Mouse (Mus musculus) CD8-positive naive resting alpha-beta T cell, adult 2 months (primary cell): ENCODE data around the gene Csrnp1.

Source experiments
- DNase-seq, 2 experiments: peaks; one replicate each; pipeline ENCODE4 v3.0.0; 2022; ENCODE audit warnings: low read depth in 2 of 2, low spot score in 2 of 2

The Csrnp1 gene

GRCm38 (mm10) chr9:119978811-119979441 is 5.5 kb downstream of the Csrnp1 start:
- no peak for DNase-seq

GRCm38 (mm10) chr9:119978151-119978810 is 6.2 kb downstream of the Csrnp1 start:
- DNase-seq = peak in 1 of 2 experiments; percentile 54

- no peak for DNase-seq
Observed at GRCm38 (mm10) chr9:119977557-119978060, 6.8 kb downstream of the Csrnp1 start.

- no peak for DNase-seq
Observed at GRCm38 (mm10) chr9:119976704-119977556, 7.5 kb downstream of the Csrnp1 start.

- no peak for DNase-seq
Observed at GRCm38 (mm10) chr9:119975286-119975685, 9.2 kb downstream of the Csrnp1 start.

GRCm38 (mm10) chr9:119974609-119975008 is 9.8 kb downstream of the Csrnp1 start:
- no peak for DNase-seq

- no peak for DNase-seq
Observed at GRCm38 (mm10) chr9:119973869-119974520, 10.5 kb downstream of the Csrnp1 start.

GRCm38 (mm10) chr9:119973281-119973680 is 11.2 kb downstream of the Csrnp1 start:
- no peak for DNase-seq

- no peak for DNase-seq
Observed at GRCm38 (mm10) chr9:119972582-119972981, 11.9 kb downstream of the Csrnp1 start.

GRCm38 (mm10) chr9:119972166-119972565 is 12.3 kb downstream of the Csrnp1 start:
- DNase-seq = no peak

GRCm38 (mm10) chr9:119970763-119971656 is 13.4 kb downstream of the Csrnp1 start:
- DNase-seq = no peak

- peak in 1 of 2 experiments; percentile 46 for DNase-seq
Observed at GRCm38 (mm10) chr9:119970221-119970620, 14.2 kb downstream of the Csrnp1 start.

GRCm38 (mm10) chr9:119969811-119970210 is 14.6 kb downstream of the Csrnp1 start:
- no peak for DNase-seq

- no peak for DNase-seq
Observed at GRCm38 (mm10) chr9:119966221-119966910, 18.1 kb downstream of the Csrnp1 start.

GRCm38 (mm10) chr9:119965186-119965585 is 19.3 kb downstream of the Csrnp1 start:
- no peak for DNase-seq

GRCm38 (mm10) chr9:119964206-119964605 is 20.3 kb downstream of the Csrnp1 start:
- DNase-seq = no peak

GRCm38 (mm10) chr9:119962987-119963667 is 21.3 kb downstream of the Csrnp1 start:
- DNase-seq = peak; percentile 54 to 62

- DNase-seq = no peak
Observed at GRCm38 (mm10) chr9:119962216-119962615, 22.2 kb downstream of the Csrnp1 start.

GRCm38 (mm10) chr9:119958835-119959234 is 25.6 kb downstream of the Csrnp1 start:
- no peak for DNase-seq
